ENCODE assay signal across 8 mouse cellular contexts in genomic region chr11:104424727-104425416, GRCm38 (mm10). TPM values are rescaled to one million over a fixed set of nuclear protein-coding genes. Genes with fewer than 3 reads are reported as not detected.
A peak's percentile ranks its signal among the peaks of the same experiment; 100 is the strongest.
DNase-seq lines count a peak whose midpoint lies in the region; ATAC-seq lines count a peak whose summit lies in the region.

No protein-coding gene starts in this region.

- peaks cover 64% of the 10 kb centered on the region for H3K36me3 ChIP-seq in embryonic facial prominence, embryonic 10.5 days (replicated peaks)

- DNase-seq in ovary, adult 18-20 months (ENCODE audit: low spot score) = peak; percentile 17
- DNase-seq in ovary, postnatal 10 days (ENCODE audit: low spot score) = no peak
- DNase-seq in kidney, postnatal 36 days = peak; percentile 39 to 53
- no peak for DNase-seq in embryonic facial prominence, embryonic 10.5 days (ENCODE audit: low spot score)
- DNase-seq in adipocyte (ENCODE audit: low spot score) = no peak
- no peak for DNase-seq in ovary, postnatal 36 days (ENCODE audit: low spot score)

- 89% methylated on average over 16 of the region's 16 CpGs for WGBS in embryonic facial prominence, embryonic 10.5 days

- H3K9me3 ChIP-seq in embryonic facial prominence, embryonic 10.5 days = no peaks in the 10 kb centered on the region

- no peak overlapping the region for H3K27ac ChIP-seq in embryonic facial prominence, embryonic 10.5 days (replicated peaks)

- no peaks in the 10 kb centered on the region for H3K27me3 ChIP-seq in embryonic facial prominence, embryonic 10.5 days (replicated peaks; ENCODE audit: low read depth, poor library complexity, severe bottlenecking)

- no peak overlapping the region for H3K4me3 ChIP-seq in embryonic facial prominence, embryonic 10.5 days

- H3K4me1 ChIP-seq in embryonic facial prominence, embryonic 10.5 days = no peaks in the 10 kb centered on the region

- ATAC-seq in common myeloid progenitor, adult 5-6 weeks (replicated peaks; ENCODE audit: low read depth, poor library complexity, severe bottlenecking) = peak; percentile 100
- peak; percentile 90 for ATAC-seq in megakaryocyte-erythroid progenitor cell, adult 5-6 weeks (replicated peaks; ENCODE audit: low FRiP score, low TSS enrichment, poor library complexity, severe bottlenecking)

RNA-seq across cellular contexts. Expression of gene Kansl1, which starts 43.8 kb away (rescaled TPM):
- total RNA-seq in common myeloid progenitor, adult 5-6 weeks (2017) = 36.7 and 38.1 TPM in 2 replicates
- total RNA-seq in megakaryocyte-erythroid progenitor cell, adult 5-6 weeks (2014; fragmentation: Nextera tagmentation) = 46.2 and 51.1 TPM in 2 replicates
- total RNA-seq in megakaryocyte-erythroid progenitor cell, adult 5-6 weeks (2017) = 22.2 and 26.8 TPM in 2 replicates
- 28.7 and 28.9 TPM in 2 replicates for polyA plus RNA-seq in embryonic facial prominence, embryonic 10.5 days (2016; fragmentation: Nextera tagmentation; extraction: Ambion mirVana)

Comparison
In these comparisons a context has a peak if more than half of its experiments do, and no peak if none do; other contexts are left out.
1. DNase-seq: peak in ovary, adult 18-20 months (single experiment) and kidney, postnatal 36 days (2 of 2); none in ovary, postnatal 10 days (single experiment), embryonic facial prominence, embryonic 10.5 days (single experiment), adipocyte (single experiment) and ovary, postnatal 36 days (single experiment).